Mouse (Mus musculus) thymus, postnatal 10 days (tissue): ENCODE results near the gene Otoa.

Source experiments
- DNase-seq, 2 experiments: peaks; one replicate each; pipeline ENCODE4 v3.0.0; 2021; ENCODE audit warnings: low spot score in 2 of 2

Otoa gene

DNA sequence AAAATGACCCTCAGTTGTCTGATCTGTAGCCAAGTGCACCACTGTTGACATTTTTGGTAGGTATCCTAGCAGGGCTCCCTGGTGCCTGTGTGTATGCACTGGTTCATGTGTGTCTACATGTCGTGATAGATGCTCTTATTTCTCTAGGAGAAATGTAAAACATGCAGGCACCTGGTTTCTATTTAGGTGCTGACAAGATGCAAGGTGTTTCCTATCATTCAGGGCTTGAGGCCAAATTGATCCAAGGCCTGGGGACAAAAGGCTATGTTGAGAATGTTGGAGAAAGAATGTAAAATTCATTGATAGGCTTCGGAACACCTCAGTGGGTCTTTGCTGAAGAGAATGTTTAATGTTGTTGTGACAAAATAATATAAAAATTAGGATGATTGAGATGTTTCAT, 366 bp downstream of the Otoa start:
- no peak for DNase-seq

DNA sequence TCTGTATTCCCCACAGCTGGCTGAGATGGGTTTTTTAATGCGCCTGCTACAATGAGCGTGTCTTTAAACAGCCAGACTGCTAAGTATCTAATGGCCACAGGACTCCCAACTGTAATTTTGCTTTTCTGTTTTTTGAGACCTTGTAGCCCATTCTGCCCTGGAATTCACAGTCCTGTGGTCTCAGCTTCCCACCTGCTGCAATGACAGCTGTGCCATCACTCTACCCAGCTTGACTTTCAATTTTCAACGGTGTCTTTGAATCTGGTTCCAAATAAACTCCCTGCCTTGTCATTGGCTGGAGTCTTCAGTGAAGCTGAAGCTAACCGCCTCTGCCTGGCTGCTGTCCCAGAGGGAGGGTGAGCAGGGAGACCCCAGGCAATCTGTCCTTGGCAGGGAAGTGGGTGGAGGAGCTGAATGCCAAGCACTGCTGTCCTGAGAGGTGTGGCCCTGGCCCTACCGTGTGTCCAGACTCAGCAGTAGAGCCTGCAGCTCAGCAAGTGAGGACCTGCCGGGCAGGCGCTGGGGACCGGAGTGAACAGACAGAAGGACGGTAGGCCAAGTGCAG, 1.6 kb downstream of the Otoa start:
- no peak for DNase-seq

DNA sequence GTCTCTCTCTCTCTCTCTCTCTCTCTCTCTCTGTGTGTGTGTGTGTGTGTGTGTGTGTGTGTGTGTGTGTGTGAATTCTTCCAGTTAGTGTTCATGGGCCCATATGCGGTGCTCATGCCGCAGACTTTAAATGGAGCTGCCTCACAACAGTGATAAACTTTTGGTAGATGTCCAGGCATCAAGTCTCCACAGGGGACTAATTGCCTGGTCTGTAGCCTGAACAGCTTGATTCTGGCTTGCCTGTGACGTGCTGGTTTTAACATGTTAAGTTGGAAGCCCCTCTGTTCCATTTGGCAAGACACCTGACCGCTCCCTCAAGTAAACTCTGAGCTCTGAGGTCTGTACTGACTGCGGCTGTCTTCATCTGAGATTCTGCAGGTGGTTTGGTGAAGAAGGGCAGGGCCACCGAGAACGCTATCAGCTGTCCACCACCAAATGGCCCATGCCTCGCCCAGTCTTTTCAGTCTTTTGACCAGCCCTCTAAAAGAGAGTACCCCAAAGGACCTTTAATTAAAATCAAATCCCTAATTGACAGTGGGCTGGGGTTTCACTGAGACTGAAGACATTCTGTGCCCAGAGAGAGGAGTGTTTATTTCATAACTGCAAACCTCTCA, 3.5 kb downstream of the Otoa start:
- no peak for DNase-seq

DNA sequence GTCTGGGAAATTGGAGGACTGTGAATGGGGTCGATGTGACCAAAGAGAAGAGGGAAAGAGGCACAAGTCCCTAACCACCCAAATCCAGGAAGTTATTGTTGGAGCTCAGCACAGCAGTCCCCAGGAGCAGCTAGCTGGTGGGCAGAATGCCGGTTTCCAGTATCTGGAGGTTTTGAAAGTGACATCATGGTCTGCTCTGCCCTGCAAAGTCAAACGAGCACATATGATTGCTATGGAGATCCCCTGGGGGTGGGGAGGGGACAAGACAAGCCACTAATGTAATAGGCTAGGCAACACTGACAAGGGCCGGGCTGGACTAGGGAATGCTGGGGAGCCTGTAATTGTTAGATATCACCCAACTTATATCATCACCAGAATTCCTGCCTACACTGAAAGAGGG, 4.0 kb downstream of the Otoa start:
- no peak for DNase-seq

DNA sequence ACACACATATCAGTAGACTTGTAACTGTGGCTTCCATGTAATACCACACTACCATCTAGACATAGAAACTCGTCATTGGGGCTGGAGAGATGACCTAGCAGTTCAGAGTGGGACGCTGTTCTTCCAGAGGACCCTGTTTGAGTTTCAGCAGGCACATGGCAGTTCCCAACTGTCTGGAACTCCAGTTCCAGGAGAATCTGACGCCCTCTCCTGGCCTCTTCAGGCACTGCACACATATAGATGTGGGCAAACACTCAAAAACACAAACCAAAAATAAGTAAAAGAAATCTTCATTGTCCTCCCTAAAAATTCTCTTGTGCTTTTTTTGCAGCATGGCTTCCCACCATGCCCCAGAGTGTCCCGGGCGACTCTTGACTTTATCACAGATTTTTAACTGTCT, 7.3 kb downstream of the Otoa start:
- no peak for DNase-seq

DNA sequence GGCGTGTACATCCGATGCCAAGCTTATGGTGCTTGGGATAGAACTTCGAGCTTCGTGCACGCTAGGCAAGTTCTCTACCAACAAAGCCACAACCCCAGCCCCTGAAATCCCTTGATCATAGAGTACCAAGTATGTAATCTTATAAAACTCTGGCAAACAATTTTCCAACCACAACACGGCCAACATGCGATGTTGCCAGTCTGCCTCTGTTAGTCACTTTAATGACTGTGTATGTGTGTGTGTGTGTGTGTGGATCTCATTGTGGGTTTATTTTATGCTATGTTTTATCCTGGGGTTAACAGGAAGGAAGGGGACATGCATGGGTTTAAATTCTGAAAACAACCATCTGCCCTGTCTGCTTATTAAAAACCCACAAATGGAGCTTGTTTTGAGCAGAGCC, 9.3 kb downstream of the Otoa start:
- no peak for DNase-seq

DNA sequence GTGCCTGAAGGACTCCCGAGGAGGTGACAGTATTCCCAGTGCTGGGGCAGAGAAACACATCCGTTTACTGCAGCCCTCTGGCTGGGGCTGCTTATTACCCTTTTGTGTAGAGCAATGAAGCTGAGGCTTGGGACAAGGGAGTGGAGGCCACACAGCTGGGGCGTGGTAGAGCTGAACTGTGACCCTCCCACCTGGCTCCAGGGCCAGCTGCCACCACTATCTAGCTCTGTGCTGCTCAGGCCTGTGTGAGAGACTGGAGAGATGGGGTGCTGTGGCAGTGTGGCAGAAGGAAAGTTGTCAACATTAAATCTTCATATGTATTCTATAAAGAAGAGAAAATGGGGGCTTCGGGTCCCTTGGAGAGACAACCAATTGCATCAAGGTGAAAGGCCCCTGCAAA, 11.6 kb downstream of the Otoa start:
- DNase-seq: no peak

DNA sequence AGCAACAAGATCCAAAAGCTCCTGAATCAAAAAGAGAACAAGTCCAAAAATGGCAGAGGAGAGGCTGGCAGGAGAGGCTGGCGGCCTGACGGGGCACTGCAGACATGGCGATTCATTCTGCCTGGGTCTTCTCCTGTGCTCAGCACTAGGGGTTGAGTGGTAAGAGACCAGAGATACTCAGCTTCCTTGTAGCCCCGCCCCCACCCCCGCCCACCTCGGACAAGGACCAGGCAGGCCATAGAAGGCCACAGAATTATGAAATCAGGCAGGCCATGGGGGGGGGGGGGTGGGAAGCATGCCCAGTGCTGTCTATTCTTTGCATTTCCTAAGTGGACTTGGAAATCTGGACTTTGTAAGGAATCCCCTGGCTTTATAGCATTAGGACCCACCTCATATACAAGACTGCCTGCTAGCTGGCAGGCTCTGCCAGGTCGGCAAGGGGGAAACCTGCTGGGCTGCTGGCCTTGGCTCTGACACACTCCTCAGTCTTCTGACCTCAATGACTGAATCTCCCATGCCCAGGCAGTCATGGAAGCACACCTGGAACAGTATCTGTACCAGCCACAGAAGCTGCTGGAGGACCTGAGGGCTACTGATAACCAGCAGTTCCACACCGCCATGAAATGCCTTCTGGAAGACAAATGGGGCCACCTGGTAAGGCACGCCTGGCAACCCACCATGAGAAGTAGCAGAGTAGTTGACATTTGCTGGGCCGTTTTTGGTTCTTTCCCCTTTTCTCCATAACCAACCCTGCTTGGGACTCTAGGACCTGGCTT, 17.4 kb downstream of the Otoa start:
- DNase-seq: no peak

DNA sequence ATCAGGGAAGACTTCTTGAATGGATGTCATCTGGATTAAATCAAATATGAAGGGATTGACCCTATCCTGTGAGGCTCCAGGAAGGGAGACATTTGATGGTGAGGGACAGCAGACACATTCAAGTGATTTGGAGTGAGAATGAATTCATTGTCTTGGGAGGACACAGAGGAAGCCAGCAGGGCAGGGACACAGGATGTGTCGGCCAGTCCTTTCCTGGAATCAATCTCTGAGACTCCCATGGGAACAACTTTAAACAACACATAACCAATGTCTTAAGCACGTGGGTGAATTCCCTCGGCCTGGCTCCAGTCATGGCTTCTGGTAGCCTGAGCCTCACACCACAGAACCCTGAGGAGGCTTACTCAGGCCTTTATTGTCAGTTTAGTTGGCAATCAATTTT, 26.4 kb downstream of the Otoa start:
- DNase-seq: no peak

DNA sequence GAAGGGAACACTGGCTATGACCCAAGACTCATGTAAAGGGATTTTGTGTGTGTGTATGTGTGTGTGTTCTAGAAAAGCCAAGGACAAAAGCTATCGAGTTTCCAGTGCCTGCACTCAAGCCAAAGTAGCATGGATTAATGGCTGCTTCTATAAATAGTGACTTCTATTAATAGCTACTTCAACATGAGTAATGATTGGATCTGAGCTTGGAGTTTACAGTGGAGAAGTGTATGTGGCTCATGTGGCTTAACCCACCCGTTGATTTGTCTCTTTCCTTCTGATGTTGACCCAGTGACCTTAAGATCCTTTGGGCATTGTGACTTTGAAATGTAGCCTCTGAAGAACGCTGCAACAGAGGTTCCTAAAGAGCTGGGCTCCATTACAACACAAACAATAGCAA, 29.9 kb downstream of the Otoa start:
- no peak for DNase-seq

DNA sequence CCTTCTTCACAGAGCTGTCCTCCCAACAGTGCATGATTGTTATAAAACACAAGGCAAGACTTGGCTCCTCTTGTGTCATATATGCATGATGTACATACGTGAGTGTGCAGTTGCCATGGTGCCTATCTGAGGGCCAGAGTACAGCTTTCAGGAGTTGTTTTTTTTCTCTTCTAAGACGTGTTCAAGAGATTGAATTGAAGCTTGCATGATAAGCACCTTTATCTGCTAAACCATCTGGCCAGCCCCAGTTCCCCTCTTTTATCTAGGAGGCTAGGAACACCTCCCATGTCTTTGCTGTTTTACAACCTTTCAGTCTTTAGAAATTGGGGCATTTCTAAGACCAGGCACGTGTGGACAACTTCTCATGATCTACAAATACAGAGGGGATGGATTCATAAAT, 30.3 kb downstream of the Otoa start:
- no peak for DNase-seq

DNA sequence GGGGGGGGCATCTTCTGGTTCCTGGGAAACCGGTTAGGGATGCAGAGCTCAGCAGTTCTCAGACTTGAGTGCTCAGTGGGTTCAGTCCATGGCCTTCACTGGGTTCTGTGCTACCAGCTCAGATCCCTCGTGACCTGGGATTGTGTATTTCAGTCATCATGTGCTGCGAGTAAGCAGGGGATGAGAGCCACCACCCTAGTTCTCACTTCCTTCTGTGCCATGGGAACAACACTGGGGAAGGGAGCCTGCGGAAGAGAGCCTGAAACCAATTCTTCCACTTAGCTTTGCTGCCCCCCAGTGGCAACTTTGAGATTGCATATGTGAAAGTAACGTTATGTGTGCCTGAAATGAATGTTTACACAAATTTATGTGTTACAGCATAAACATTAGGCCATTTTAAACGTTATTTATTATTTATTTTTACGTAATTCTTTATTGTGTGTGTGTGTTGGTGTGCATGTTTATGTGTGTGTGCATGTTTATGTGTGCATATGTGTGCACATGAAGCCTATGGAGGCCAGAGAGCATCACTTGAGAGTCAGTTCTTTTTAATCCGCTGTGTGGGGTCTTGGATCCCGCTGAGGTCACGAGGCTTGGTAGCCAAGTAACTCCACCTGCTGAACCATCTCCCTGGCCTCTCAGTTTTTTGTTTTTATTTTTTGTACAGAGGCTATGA, 38.8 kb downstream of the Otoa start:
- DNase-seq: peak; percentile 10 to 70

DNA sequence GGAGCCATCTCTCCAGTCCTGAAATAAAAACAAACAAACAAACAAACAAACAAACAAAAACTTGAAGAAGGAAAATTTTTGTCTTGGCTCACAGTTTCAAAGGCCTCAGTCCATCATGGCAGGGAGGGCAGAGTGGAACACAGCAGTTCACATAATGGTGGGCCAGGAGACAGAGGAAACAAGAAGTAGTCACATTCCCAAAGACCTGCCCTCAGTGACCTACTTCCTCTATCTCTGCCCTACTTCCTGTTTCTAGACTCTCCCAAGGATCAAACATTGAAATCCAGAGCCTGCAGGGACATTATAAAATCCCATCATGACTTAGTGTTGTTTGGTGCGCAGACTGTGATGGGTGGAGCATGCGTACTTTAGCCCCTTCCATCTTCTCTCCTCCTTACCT, 49.4 kb downstream of the Otoa start:
- DNase-seq: no peak

DNA sequence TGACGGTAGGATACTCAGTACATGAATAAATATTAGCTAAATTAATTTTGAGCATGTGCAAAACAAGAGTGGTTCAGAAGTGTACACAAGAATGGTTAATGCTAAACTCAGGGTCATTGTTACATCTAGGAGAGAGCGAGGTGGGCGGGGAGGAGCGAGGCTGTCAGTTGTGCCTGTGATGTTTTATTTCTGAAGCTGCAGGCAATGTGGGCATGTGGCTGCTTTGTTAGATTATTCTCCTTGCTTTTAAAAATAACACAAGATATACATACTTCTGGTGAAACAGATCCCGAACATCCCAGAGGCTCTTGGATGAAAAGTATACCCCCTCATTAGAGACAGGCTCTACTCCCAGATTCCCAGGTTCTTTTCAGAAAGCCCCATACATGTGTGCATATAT, 59.8 kb downstream of the Otoa start:
- no peak for DNase-seq

DNA sequence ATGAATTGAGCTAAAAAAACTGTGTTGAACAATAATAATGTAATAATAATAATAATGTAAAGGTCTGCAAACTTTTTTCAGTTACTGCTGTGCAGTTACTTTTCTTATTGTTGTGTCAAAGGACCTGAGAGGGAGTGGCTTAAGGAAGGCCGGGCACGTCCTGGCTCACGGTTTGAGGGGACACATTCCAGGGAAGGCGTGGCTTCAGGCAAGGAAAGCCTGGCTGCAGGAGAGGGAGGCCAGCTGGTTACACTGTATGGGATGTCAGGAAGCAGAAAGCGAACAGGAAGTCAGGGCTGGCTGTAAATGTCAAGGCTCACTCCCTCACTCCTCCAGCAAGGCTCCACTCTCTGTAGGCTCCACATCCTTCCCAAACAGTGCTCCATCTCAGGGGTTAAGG, 69.2 kb downstream of the Otoa start:
- DNase-seq: no peak

DNA sequence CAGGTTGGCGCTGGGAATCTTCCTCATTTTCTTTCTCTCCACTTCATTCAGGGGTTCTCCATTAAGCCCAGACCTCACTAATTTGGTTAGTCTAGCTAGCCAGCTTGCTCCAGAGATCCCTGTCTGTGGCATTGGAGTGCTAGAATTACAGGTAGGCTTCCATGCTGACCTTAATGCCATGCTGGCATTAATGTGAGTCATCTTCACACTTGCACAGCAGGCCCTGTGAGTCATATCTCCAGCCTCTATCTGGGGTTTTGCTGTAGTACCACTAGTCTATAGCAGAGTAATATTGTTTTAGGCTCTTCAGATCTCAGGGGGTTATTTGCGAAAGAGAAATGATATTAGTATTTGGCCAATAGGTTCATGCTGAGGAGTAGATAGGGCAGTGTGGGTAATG, 70.7 kb downstream of the Otoa start:
- no peak for DNase-seq

DNA sequence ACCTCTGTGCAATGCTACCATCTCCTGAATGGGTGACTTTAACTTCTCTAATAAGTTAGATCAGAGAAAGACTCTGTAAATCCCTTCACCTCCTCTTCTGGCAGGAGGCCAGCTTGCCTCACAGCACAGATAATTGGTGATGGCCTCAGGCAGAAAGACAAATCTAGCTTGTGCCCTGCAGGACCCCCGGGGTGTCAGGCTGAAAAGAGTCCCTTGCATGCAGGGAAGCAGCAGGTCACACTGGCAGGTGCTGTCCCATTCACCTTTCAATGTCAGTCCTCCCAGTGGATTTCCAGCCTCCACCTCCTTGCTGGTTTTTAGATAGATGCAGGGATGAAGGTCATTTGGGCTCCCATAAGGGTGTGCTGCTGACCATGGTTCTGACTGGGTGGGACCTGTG, 84.2 kb downstream of the Otoa start:
- no peak for DNase-seq

DNA sequence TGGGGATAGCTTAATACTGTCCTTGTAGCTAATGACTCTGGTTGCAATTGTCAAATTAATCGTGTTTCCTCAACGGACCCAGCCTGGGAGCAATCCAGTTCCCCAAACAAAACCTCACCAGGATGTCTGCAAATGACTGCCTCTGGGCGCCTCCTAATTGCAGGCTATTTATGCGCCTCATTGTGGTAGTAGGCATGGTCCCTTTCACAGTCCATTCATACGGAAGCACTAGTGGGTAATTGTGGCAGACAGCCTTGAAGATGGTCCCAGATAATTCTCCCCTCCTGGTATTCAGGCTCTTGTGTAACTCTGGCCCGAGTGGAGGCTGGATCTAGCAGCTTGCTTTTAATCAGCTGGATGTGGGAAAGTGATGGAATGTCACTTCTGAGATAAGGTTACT, 90.4 kb downstream of the Otoa start:
- DNase-seq: no peak

DNA sequence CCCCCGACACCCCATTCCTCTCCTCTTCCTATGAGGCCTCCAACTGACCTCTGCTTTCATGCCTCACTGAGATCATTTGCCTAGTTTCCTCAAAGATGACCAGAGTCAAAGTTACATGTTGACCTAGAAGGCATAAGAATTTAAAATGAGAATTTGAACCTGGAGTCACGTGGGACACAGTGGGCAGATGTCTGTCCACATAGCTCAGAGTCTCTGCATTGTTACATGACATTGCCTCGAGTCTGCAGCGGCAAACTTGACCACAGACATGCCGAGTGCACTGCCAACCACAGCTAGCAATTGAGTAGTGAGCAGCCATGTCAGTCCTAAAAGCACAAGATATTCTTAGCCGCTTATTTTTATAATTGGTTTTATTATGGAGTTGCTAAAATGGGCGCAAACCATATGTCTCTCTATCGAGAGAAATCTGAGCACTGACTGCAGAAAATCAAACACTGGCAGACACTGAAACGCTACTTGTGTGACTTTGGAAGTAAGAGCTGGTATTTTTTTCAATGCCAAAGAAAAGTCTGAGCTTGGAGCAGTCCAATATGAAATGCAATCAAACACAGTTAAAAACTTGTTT, 105.8 kb downstream of the Otoa start:
- no peak for DNase-seq

DNA sequence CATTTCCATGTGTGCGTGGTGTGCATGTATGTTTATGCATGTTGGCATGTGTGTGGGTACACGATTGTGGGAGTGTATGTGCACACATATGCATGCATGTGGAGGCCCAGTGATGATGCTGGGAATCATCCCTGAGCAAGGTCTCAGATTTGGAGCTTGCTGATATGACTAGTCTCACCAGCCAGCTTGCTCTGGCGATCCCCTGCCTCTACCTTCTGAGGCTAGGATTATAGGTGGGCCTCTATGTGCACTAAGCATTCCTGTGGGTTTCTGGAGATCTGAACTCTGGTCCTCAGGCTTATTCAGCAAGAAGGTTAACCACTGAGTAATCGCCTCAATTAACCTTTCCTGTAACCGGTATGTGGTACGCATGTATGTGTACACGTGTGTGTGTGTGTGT, 107.5 kb downstream of the Otoa start:
- DNase-seq: no peak

DNA sequence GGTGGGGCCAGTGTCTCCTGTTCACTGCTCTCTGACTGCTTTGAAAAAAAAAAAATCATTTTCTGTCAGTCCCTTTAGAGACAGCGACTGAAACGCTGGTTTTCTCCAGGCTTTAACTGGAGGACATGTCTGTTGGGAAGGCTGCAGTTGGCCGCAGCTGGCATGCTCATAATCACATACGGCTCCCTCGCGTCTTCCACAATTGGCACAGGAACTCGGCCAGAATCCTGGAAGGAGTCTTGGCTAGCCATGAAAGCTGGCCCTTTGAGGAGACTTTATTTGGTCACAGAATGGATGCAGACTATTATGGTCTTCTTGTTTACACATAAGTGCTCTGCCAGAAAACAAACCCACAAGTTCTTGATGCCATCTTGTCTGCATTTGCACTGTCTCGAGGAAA, 117.5 kb downstream of the Otoa start:
- DNase-seq: no peak

DNA sequence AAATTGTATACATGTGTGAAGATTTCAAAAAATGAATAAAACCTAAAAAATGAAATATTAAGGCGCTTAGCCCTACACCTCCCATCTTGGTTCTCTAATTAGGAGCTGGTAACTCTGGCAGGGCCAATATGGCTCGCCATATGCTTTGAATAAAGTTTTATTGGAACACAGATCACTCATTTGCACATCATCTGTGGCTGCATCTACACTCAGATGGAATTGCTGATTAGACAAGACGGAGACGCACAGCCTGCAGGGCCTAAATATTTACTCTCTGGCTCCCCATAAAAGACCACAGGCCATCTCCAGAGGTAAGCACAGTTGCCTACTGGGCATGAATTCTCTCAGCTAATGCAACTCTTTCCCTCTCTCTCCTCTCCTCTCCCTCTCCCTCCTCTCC, 130.4 kb downstream of the Otoa start:
- no peak for DNase-seq
